Mouse (Mus musculus) hindbrain, embryonic 15.5 days (tissue): ENCODE results near the gene Rpl37. TPM values are rescaled to one million over a fixed set of nuclear protein-coding genes. Genes with fewer than 3 reads are reported as not detected.

ENCODE experiments used
- ATAC-seq: fragments of 200-750 bp; cut with Nextera tagmentation; 2 replicates; pipeline ENCODE4 v1.8.0; 2017; ENCODE audit warnings: low read depth, moderate number of reproducible peaks, moderate TSS enrichment; ENCODE audit not compliant: low FRiP score
- H3K27ac ChIP-seq: fragments of 300-500 bp; sonication (generic); replicated peaks from 2 replicates; pipeline ENCODE4 v1.5.1; 2015; ENCODE audit warnings: mild to moderate bottlenecking, inconsistent platforms
- H3K27me3 ChIP-seq: fragments of 300-500 bp; sonication (generic); 2 replicates; pipeline ENCODE4 v1.6.1; 2015; ENCODE audit warnings: control low read depth, inconsistent platforms
- H3K36me3 ChIP-seq: fragments of 300-500 bp; sonication (generic); 2 replicates; pipeline ENCODE4 v1.6.1; 2015; ENCODE audit warnings: control low read depth, inconsistent platforms
- H3K4me1 ChIP-seq: fragments of 300-500 bp; sonication (generic); replicated peaks from 2 replicates; pipeline ENCODE4 v1.6.1; 2015; ENCODE audit warnings: control low read depth, inconsistent platforms
- H3K4me2 ChIP-seq: fragments of 300-500 bp; sonication (generic); 2 replicates; pipeline ENCODE4 v1.6.1; 2015; ENCODE audit warnings: moderate library complexity, mild to moderate bottlenecking, inconsistent platforms
- H3K4me3 ChIP-seq: fragments of 300-500 bp; sonication (generic); 2 replicates; pipeline ENCODE4 v1.5.1; 2015; ENCODE audit warnings: mild to moderate bottlenecking, inconsistent platforms
- H3K9ac ChIP-seq: fragments of 300-500 bp; sonication (generic); 2 replicates; pipeline ENCODE4 v1.6.1; 2015; ENCODE audit warnings: inconsistent platforms
- H3K9me3 ChIP-seq: fragments of 300-500 bp; sonication (generic); 2 replicates; pipeline ENCODE4 v1.6.1; 2016; ENCODE audit warnings: control low read depth, inconsistent platforms
- WGBS: fragments of 180-500 bp; shearing (Covaris S2); methylation state at CpG from one replicate; pipeline ENCODE4 v1.1.7; 2015; 5-methylcytosine and 5-hydroxymethylcytosine counted together
- polyA plus RNA-seq: library from polyadenylated mRNA; unstranded; fragments of >200 nt; fragmentation: Nextera tagmentation; extraction: Ambion mirVana; gene quantifications from 2 replicates; pipeline ENCODE4 v1.2.1, GENCODE M21; 2015

Gene Rpl37
- polyA plus RNA-seq, result 309 and 316 TPM in 2 replicates

GRCm38 (mm10) chr15:5116270-5117030 is at the start of gene Rpl37:
Gene Rpl37 (plus strand): TSS chr15:5116645.
- no peaks in the 10 kb centered on the region for H3K27me3 ChIP-seq
- WGBS, result under 1% methylated on average over 55 of the region's 55 CpGs
- ATAC-seq, result peak; percentile 99
- peak within 1 kb of the TSS; percentile 95 for H3K4me3 ChIP-seq
- H3K9me3 ChIP-seq, result no peaks in the 10 kb centered on the region
- peaks cover 31% of the 10 kb centered on the region for H3K36me3 ChIP-seq
- H3K4me2 ChIP-seq, result peak within 1 kb of the TSS; percentile 82
- H3K4me1 ChIP-seq, result peaks cover 31% of the 10 kb centered on the region
- H3K9ac ChIP-seq, result peak within 1 kb of the TSS; percentile 95
- peak within 1 kb of the TSS; percentile 85 for H3K27ac ChIP-seq

GRCm38 (mm10) chr15:5068801-5069518 is 47.5 kb upstream of the Rpl37 start:
- Histone ChIP-seq H3K4me2 (no peak overlapping the region), H3K27ac (no peak overlapping the region), H3K4me3 (no peak overlapping the region), H3K4me1 (no peaks in the 10 kb centered on the region), H3K9ac (no peak overlapping the region), H3K9me3 (no peaks in the 10 kb centered on the region), H3K27me3 (no peaks in the 10 kb centered on the region), H3K36me3 (no peaks in the 10 kb centered on the region)
- peak; percentile 85; the same call in 1 of the 2 replicates for ATAC-seq
- 58% methylated on average over 15 of the region's 15 CpGs for WGBS

GRCm38 (mm10) chr15:5081235-5081634 is 35.2 kb upstream of the Rpl37 start:
- no peaks in the 10 kb centered on the region for H3K9me3 ChIP-seq
- no peaks in the 10 kb centered on the region for H3K4me1 ChIP-seq
- no peaks in the 10 kb centered on the region for H3K27me3 ChIP-seq
- H3K9ac ChIP-seq, result no peak overlapping the region
- no peak for ATAC-seq
- no peaks in the 10 kb centered on the region for H3K36me3 ChIP-seq
- H3K27ac ChIP-seq, result no peak overlapping the region
- H3K4me3 ChIP-seq, result no peak overlapping the region
- WGBS, result 85% methylated on average over 1 of the region's 1 CpGs
- no peak overlapping the region for H3K4me2 ChIP-seq

GRCm38 (mm10) chr15:5086162-5086561 is 30.3 kb upstream of the Rpl37 start:
- no peak for ATAC-seq
- Histone ChIP-seq H3K9ac (no peak overlapping the region), H3K9me3 (no peaks in the 10 kb centered on the region), H3K4me3 (no peak overlapping the region), H3K4me2 (no peak overlapping the region), H3K4me1 (no peaks in the 10 kb centered on the region), H3K36me3 (no peaks in the 10 kb centered on the region), H3K27ac (no peak overlapping the region), H3K27me3 (no peaks in the 10 kb centered on the region)
- 29% methylated on average over 2 of the region's 2 CpGs for WGBS

- H3K4me2 ChIP-seq, result no peak overlapping the region
- no peaks in the 10 kb centered on the region for H3K9me3 ChIP-seq
- H3K27ac ChIP-seq, result no peak overlapping the region
- H3K4me1 ChIP-seq, result no peaks in the 10 kb centered on the region
- no peak overlapping the region for H3K4me3 ChIP-seq
- H3K36me3 ChIP-seq, result no peaks in the 10 kb centered on the region
- WGBS, result 55% methylated on average over 7 of the region's 7 CpGs
- peak; percentile 61; the same call in 1 of the 2 replicates for ATAC-seq
- no peak overlapping the region for H3K9ac ChIP-seq
- H3K27me3 ChIP-seq, result no peaks in the 10 kb centered on the region
Observed at GRCm38 (mm10) chr15:5088850-5089608, 27.4 kb upstream of the Rpl37 start.

- Histone ChIP-seq H3K27me3 (no peaks in the 10 kb centered on the region), H3K9ac (no peak overlapping the region), H3K36me3 (no peaks in the 10 kb centered on the region), H3K4me3 (no peak overlapping the region), H3K27ac (no peak overlapping the region), H3K4me2 (no peak overlapping the region), H3K4me1 (no peaks in the 10 kb centered on the region), H3K9me3 (no peaks in the 10 kb centered on the region)
- 93% methylated on average over 10 of the region's 10 CpGs for WGBS
- ATAC-seq, result no peak
Observed at GRCm38 (mm10) chr15:5090131-5090530, 26.3 kb upstream of the Rpl37 start.

- WGBS, result 92% methylated on average over 11 of the region's 11 CpGs
- Histone ChIP-seq H3K4me3 (no peak overlapping the region), H3K4me2 (no peak overlapping the region), H3K36me3 (no peaks in the 10 kb centered on the region), H3K27ac (no peak overlapping the region), H3K4me1 (no peaks in the 10 kb centered on the region), H3K27me3 (no peaks in the 10 kb centered on the region), H3K9me3 (no peaks in the 10 kb centered on the region), H3K9ac (no peak overlapping the region)
- ATAC-seq, result no peak
Observed at GRCm38 (mm10) chr15:5095534-5096301, 20.7 kb upstream of the Rpl37 start.

- no peak overlapping the region for H3K9ac ChIP-seq
- H3K9me3 ChIP-seq, result no peaks in the 10 kb centered on the region
- H3K4me2 ChIP-seq, result no peak overlapping the region
- WGBS, result 92% methylated on average over 1 of the region's 1 CpGs
- no peak for ATAC-seq
- H3K4me1 ChIP-seq, result no peaks in the 10 kb centered on the region
- H3K27ac ChIP-seq, result no peak overlapping the region
- no peaks in the 10 kb centered on the region for H3K36me3 ChIP-seq
- H3K4me3 ChIP-seq, result no peak overlapping the region
- H3K27me3 ChIP-seq, result no peaks in the 10 kb centered on the region
Observed at GRCm38 (mm10) chr15:5097376-5097775, 19.1 kb upstream of the Rpl37 start.

GRCm38 (mm10) chr15:5102312-5102711 is 14.1 kb upstream of the Rpl37 start:
- H3K9ac ChIP-seq, result no peak overlapping the region
- 90% methylated on average over 4 of the region's 4 CpGs for WGBS
- H3K9me3 ChIP-seq, result no peaks in the 10 kb centered on the region
- no peak overlapping the region for H3K27ac ChIP-seq
- ATAC-seq, result no peak
- H3K4me3 ChIP-seq, result no peak overlapping the region
- H3K4me2 ChIP-seq, result no peak overlapping the region
- H3K36me3 ChIP-seq, result no peaks in the 10 kb centered on the region
- H3K4me1 ChIP-seq, result no peaks in the 10 kb centered on the region
- no peaks in the 10 kb centered on the region for H3K27me3 ChIP-seq

- peak; percentile 19; the same call in 1 of the 2 replicates for ATAC-seq
Observed at GRCm38 (mm10) chr15:5105891-5106290, 10.6 kb upstream of the Rpl37 start.

GRCm38 (mm10) chr15:5106293-5106692 is 10.2 kb upstream of the Rpl37 start:
- Histone ChIP-seq H3K4me3 (no peak overlapping the region), H3K4me2 (no peak overlapping the region), H3K9ac (no peak overlapping the region), H3K9me3 (no peaks in the 10 kb centered on the region), H3K27me3 (no peaks in the 10 kb centered on the region), H3K36me3 (no peaks in the 10 kb centered on the region), H3K27ac (no peak overlapping the region), H3K4me1 (no peaks in the 10 kb centered on the region)
- 47% methylated on average over 2 of the region's 2 CpGs for WGBS
- peak; percentile 54; the same call in 1 of the 2 replicates for ATAC-seq

More at GRCm38 (mm10) chr15:5105891-5106290, 10.6 kb upstream of the Rpl37 start:
- WGBS, result 83% methylated on average over 6 of the region's 6 CpGs
- Histone ChIP-seq H3K27ac (no peak overlapping the region), H3K4me1 (no peaks in the 10 kb centered on the region), H3K4me3 (no peak overlapping the region), H3K9me3 (no peaks in the 10 kb centered on the region), H3K27me3 (no peaks in the 10 kb centered on the region), H3K36me3 (no peaks in the 10 kb centered on the region), H3K4me2 (no peak overlapping the region), H3K9ac (no peak overlapping the region)
